Mouse (Mus musculus) embryo, embryonic 9.5 days (tissue): ENCODE data around the gene Rrbp1.

Experiments
- DNase-seq: peaks from one replicate; pipeline ENCODE4 v3.0.0-alpha.2; 2017; ENCODE audit errors: extremely low spot score

Gene Rrbp1

DNA sequence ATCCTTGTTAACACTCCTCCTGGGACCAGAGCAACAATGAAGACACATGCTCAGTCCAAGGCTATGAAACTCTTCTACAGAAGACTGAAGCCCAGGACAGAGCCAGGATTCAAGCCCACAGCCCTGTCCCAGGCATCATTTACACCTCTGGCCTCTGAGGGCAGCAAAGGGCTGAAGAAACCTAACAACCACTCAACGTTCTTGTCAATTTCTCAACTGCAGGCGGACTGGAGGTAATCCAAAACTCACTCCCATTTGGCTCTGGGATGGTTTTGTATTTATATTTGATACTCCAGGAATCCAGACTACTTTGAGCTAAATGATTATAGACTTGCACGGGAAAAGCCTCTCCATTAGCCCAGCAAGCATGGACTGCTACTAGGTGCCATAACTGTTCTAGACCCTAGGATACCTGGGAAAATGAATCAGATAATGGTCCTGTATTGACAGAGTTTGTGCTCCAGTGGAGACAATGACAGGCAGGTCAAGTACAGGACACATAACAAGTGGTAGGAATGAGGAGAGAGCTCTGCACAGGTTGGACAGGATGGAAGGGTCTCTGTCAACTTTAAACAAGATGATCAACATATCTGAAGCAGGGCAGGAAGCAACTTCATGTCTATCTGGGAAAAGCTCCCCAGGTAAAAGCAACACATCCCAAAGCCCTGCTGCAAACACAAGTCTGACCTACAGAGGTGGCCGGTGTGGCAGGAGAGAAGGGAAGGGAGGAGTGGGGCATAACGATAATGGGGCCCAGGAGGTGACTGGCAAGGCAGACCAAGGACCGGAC is 5.7 kb downstream of the Rrbp1 start:
- no peak for DNase-seq

DNA sequence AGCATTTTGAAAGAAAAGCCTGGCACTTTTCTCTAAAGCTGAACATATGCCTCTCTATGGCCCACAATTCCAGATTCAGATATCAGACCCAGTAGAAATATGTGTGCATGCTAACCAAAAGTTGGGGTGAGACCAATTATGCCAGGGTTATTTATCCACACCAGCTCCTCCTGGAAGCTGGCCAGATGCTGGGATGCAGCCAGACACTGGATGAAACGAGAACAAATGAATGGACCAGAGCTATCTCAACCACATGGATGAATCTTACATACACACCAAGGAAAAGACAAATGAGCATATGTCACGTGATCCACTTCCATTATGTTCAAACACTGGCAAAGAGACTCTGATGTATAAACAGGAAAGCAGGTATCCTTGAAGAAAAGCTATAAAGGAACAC is 7.5 kb downstream of the Rrbp1 start:
- no peak for DNase-seq

DNA sequence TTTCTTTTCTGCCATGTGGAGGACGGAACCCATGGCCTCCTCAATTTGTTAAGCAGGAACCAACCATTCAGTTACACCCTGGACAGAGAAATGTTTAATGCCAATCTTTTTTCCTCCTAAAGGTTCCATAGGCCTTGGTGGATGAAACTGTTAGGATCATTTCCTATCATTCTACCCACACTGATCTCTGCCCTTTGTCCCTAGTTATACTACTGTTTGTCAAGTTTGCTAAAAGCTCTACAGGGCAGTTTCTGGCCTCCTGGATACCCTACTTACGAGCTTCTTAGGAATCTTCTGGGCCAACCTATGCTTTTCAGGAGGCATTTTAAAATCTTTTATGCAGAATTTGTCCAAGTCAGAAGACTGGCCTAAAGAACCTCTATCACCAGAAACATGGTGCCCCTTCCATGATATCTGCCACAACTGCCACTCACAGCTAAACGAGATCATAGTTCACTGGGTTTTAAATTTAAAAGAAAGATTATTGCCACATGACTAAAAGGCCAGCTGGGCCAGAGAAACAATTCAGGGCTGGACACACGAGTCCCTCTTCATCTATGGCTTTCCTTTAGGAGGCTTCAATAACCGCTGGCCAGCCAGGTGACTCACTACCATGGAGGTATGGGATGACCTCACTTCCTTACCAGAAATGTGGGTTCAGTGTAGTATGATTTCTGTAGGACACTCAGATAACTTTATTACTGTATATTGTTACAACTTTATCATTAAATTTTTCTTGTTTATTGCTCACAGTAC is 8.7 kb downstream of the Rrbp1 start:
- no peak for DNase-seq

DNA sequence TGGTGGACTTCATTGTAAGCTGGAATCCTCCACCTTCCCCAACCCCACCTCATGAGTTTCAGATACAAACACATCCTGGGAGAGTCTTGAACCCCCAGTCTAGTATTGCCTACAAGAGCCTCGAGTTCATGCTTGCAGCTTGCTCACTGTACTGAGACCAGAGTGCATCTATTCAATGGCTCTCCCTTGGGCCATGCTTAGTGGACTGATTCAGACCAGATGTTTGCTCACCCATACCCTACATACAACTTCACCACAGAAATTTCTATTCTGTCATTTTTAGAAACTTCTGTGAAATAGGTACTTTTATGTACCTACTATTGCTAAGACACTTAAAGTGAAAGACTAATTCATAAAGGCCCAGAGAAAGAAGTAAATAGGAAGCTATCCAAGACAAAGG is 18.1 kb downstream of the Rrbp1 start:
- DNase-seq, result no peak

DNA sequence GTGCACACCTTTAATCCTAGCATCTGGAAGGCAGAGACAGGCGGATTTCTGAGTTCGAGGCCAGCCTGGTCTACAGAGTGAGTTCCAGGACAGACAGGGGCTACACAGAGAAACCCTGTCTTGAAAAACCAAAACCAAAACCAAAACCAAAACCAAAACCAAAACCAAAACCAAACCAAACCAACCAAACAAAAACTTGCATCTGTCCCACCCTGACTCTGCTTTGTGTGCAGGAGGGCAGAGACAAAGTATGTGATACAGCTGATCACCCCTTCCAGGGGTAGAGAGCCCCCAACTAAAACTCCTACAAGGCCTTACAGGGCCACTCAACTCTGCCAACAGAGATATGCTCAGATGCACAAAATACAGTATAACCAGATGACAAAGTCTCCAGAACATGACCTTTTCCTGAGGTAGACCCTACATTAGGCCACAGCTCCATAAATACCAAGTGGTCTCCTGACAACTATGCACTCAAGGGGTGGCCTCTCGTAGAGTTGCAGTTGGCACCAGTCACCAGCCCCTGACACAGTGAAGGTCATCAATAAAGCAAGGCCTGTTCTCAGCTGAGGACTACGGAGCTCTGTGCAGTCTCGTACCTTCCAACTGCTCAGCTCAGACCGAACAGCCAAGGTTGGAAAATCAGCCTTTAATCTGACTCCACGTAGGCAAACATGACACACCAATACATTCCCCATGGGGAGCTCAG is 18.9 kb downstream of the Rrbp1 start:
- no peak for DNase-seq

DNA sequence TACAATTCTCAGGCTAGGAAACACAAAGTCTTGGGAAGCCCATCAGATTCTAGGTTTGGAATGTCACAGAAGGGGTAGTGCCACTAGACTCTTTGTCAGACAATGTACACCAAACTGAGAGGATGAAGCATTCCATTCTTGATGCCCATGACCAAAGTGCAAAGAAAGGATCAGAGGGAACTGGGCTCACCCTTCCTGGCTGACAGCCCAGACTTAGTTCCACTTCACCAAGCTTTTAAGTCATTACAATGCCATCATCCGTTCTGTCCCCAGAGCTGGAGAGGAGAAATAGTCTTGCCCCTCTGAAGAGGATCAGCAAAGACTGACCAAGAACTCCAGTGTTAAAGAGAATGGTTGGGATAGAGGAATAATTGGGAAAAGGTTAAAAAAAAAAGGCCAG is 20.1 kb downstream of the Rrbp1 start:
- DNase-seq, result no peak

DNA sequence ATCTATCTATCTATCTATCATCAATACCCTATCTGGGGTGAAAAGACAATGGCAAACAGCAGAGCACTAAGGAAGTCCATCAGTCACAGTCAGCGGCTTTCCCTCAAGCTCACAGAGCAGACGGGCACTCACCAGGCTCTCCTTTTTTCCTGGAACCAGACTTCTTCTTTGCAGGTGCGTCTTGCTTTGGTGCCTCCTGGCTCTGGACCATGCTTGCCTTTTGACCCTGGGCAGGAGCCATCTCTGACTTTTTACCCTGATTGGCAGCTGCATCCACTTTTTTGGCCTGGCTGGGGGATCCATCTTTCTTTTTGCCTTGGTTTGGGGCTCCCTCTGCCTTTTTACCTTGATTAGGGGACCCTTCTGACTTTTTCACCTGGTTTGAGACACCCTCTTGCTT is 23.0 kb downstream of the Rrbp1 start:
- DNase-seq, result no peak

DNA sequence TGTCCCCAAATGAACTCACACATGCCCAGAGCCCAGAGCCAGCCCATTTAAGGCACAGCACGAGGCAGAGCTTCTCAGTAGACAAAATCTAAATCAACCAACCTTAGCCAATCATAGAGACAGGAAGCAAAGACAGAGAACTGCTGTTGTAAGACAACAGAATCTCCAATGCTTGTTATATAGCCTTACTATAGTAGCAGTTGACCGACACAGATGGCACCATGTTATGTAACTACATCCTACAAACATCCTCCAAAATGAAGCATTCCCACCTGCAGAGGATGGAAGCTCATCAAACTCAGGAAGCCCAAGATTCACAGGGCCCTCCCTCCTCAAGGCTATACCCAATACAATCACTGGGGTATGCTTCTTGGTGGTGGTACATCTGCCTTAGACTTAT is 23.6 kb downstream of the Rrbp1 start:
- DNase-seq, result no peak

DNA sequence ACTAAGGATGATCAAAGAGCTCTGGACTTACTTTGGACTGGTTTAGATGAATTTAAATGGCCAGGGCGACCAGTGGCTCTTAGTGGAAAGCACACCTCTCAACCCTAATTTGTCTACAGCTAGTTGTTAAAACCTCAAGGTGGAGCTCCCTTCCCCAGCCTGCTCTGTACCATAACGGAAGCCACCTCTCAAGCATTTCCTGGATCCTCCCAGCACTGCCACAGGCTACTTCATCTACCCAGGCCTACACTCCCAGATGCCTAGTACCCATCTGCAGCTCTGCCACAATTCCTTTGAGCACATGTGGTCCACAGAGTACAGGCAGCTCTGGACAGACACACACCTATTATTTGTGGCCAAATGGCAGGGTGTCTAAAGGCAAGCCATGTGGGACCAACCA is 27.6 kb downstream of the Rrbp1 start:
- no peak for DNase-seq

DNA sequence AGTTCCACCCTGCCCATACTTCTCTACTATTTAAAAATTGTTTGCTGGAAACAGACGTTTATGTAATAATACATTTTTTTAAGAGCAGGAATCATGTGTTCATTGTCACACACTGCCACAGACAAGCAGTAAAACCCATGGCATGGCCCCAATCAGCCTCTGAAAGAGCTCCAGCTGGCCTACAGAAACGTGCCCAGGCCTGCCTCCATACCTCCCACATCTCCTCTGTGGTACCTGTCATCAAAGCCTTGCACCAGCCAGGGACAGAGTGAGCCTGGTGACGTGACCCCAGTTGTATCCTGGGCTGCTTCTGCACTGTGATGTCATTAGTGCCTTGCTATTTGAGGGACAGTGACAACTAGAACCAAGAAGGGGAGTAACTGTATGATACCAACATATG is 28.2 kb downstream of the Rrbp1 start:
- DNase-seq, result no peak

DNA sequence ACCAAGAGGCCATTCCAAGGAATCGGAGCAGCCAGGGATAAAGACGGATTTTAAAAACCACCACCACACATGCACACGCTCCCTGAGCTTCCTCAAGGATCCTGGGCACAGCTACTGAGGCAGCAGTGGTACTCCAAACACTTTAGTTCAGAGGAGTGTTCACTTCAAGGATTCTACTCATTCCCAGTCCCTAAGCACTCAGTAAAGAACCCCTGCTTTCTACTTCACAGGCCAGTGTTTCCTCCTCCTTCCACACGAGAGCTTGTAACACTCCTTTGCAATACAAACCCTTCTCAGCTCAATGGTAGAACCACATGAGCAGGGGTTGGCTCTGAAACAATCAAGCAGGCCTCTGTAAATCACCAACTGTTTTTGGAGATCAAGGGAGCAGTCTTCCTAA is 28.9 kb downstream of the Rrbp1 start:
- no peak for DNase-seq

DNA sequence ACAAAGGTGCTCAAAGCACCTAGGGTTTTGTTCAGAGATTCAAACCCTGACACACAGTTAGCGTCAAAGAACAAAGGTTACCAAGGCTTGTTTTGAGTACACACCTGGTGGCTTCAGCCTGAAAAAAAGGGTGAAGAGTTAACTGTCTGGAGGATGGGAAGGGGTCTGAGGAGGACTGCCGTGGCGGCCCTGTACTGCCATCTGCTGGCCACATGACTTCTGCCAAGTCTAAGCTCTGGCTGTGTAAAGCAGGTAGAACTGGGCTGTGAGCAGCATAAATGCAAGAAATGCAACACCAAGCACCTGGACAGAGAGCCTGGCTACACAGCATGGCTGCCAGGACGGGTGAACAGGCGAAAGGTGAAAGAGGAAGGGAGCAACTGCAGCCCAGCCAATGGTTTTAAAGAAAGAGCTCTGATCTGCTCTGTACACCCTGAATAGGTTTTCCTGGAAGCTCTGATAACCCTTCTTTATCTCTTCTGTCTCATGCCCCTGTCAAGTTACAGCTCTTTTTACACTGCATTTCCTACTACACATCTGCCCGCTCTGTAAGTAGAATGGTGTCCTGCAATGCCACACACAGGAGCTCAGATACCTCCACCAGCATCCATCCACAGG is 30.2 kb downstream of the Rrbp1 start:
- peak; percentile 63 for DNase-seq

DNA sequence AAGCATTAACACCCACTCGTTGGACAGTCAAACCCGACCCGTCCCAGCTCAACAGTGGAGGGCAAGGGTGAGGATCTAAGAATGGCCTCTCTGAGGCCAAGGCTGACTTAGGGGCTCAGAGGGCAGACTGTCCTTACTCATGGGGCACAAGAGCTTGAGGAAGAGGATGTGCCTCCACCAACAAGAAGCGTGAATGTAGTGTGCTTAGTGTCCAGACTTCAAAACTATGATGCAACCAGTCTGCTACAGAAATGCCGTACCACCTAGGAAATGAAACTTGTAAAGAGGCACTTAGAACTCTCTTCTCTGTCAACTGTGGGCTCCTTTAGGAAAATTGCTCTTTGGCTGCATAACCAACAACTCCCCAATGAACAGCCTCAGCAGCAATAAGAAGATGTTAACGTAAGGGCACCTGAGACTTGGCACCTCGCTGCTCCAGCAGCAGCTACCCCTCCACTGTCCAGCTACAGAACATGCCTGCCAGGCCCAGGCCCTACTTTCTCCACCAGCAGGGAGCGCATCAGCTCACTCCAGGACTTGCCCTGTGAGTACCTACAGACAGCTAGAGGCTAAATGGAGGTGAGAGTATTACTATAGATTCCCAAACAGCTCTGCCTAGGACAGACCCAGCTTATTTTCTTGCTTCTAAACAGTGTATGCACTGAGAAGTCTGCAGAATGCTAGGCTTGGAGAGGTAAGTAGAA is 32.5 kb downstream of the Rrbp1 start:
- DNase-seq, result no peak

DNA sequence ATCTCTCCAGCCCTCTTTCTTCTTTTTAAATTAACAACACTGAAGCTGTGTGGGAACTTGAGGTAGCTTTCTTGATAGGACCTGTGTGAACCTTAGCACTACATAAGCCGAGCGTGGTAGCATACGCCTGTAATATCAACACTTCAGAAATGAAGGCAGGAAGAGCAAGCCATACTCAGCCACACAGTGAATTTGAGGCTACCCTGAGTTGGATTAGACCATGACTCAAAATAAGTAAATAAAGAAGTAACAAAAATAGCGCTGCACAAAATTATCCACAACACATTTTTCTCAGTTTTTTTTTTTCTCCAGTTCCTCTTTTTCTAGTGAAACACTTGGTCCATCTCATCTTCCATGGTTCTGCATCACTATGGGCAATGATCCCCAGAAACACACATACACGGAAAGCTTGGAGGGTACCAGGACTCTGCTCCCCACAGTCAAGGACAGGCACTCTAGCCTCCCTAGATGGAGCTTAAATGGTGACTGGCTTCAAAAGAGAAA is 35.9 kb downstream of the Rrbp1 start:
- no peak for DNase-seq

DNA sequence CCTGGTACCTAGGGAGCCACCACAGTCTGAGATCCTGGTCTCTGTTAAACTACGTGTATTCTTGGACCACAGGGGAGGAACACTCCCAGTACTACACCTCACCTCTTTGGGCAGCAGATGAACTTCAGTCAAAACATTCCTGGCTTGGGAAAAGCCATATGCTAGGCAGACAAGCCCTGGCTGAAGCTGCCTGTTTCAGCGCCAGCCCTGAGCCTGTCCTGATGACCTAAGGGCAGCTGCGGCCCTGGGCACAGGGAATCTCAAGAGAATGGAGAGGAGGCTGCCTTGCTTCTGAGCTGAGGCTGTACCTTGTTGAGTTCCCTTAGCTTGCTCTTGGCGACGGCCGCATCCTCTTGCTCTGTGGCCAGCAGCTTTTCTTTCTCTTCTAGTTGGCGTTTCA is 37.9 kb downstream of the Rrbp1 start:
- no peak for DNase-seq

DNA sequence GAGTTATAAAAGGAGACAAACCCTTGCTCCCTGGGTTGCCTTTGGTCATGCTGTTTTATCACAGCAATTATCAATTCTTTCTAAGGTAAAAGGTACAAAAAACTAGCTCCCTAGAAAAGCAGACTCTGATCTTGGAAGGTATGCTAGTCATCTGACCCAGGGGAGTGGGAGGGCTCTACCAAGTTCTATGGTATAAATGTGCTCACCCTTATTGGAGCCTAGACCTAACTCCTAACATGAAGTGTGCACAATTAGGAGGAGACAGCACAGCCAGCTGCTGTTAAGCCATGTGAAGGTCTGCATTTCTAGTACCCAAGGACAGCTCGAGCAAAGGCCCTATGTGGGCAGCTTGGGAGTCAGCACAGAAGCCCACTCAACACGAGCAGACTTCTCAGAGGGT is 39.2 kb downstream of the Rrbp1 start:
- DNase-seq, result no peak

DNA sequence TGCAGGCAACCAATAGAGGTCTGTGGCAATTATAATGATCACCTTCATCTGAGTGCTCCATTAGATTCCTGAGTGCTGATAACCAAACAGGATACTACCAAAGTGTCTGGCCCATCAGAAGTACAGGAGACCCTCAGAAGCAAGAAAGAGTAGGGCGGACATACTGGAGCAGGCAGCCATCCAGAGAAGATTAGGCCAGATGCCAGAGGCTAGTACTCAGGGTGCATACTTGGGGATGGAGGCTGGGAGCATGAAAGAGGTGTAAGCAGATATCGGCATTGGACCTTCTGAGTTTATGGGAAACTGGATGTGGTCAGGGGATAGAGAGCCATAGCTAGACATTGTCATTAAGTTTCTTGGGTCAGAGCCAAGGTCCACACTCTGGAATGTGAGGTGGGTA is 40.2 kb downstream of the Rrbp1 start:
- DNase-seq, result no peak

DNA sequence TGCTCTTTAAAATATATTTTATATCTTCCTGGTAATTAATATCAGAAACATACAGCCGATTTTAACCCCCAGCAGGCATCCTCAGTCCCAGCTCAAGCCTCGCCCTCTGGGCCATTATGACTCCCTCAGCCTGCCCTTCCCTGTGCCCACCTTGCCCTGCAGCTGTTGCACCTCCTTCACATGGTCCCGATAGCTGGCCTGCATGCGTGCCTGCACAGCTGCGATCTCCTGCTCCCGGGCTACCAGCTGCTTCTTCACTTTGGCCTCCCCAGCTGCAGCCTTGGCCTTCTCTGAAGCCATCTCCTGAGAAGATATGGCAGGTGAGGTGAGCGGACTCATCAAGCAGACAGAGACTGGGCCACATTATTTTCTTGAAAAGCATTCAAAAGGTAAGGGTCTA is 41.8 kb downstream of the Rrbp1 start:
- no peak for DNase-seq

DNA sequence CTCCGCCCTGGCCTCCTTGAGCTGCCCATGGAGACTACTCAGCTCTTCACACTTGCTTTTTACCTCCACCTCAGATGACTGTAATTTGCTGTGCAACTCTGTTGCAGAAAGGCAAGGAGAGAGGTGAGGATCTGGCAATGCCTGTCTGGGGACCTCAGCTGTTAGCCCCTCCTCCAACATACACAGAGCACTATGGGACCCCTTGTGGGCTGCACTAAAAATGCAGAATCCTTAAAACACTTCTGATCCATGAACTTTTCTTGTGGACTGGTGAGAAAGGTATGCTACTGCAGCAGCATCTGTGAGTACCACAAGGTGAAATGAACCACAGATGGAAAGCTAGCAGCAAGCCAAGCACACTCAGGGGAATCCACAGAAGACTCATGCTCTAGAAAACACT is 47.7 kb downstream of the Rrbp1 start:
- no peak for DNase-seq

DNA sequence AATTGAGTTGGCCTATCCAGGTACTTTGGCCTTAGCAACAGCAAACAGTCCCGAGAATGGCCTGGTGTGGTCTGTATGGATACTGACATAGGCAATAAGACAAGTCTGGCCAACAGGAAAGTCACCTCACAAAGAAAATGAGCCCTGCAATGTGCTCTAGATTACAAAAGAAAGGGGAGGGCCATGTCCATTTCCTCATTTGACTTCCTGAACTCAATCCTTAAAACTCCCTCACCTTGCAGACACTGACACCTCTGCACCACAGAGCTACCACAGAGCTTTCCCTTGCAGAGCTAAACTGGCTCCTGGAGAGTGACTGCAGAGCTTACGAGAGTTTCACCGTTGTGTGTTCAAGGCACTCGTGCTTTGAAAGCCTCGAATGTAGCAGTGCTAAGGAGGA is 48.9 kb downstream of the Rrbp1 start:
- no peak for DNase-seq

DNA sequence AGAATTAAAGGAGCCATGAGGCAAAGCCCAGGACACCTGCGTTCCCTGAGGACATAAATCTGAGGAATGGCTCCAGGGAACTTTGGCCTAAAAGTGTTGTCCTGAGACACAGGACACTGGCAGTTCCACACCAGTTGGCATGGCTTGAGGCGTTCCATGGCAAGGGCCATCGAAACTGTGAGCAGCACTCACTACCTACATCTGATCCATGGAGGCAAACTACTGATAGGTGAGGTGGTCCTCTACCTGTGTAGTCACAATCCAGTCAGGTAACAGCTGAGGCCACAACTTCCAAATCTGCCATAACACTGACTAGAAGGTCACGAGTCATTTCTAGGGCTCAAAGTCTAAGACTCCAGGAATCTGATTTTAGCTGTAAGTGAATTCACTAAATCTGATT is 55.3 kb downstream of the Rrbp1 start:
- no peak for DNase-seq

DNA sequence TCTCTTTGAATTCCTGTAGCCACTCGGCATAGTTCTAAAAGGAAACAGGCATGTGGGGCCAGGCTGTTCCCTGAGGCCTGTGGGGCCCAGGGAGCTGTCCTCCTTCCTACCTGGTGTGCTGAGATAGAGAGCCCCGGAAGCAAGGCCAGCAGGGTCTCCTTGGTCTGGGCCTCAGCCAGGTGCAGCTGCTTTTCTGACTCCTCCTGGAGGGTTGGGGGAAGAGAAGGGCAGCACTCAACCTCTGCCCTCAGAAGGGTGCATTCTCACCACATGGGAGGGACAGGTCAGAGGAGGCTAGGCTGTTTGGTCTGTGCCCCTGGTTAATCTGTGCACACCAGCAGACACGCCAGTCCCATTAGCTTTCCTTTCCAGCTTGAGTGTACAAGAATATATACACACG is 56.1 kb downstream of the Rrbp1 start:
- no peak for DNase-seq
